Mouse (Mus musculus): ENCODE data around the gene Alox12.

DNA sequence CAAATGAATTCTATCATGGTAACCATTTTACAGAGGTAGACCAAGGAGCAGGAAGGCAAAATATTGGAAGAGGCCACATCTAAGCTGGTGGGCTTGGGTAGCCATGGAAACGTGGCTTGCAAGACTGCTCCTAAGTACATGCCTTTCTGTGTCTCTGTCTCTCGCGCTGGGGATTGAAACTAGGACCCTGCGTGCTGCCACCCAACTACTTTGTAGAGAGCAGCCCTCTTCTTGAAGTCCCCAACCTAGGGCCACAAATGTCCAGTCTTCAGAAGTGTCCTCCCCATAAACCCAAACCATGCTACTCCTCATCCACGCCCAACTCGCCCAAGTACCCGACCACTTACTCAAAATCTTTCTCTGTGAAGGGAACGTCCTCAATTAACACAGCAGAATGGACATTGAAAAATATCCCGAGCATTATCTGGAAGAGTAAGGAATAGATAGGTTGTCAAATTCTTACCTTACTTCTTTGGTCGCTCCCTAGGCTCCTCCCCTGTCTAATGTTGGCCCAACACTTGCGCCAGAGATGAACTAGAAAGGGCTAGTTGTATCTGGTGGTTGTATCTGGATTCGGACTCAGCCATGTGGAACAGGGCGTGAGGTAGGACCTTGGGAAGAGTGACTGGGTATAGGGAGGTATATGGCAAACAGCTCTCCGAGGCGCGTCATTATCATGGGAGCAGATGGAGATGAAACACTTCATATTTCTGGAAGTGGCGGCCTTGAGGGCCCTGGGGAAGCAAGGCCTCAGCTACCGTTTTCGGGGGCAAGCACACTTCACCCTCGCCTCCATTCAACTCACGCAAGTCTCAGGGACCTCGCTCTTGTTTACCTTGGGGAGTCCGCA is 16.3 kb downstream of the Alox12 start:
- TF ChIP-seq GATA1 (IDR thresholded peaks at IDR 0.05; ENCODE audit: borderline replicate concordance, low read length), result no peak
- TF ChIP-seq FLI1 (IDR thresholded peaks at IDR 0.05; ENCODE audit: low read length), result no peak
